Mouse (Mus musculus) CH12.LX (cell line): ENCODE data around the gene Tdrd12.

Experiments used
- CTCF ChIP-seq, 2 experiments: IDR thresholded peaks in 1 of 2; conservative IDR thresholded peaks in 1 of 2; 2 replicates each; pipeline ENCODE4 v1.5.1; 2011 to 2012; ENCODE audit warnings: low read depth in 2 of 2, low read length in 2 of 2, improper control_type of control experiment in 1 of 2, inconsistent platforms in 1 of 2, mild to moderate bottlenecking in 1 of 2, moderate library complexity in 1 of 2
- EP300 ChIP-seq: IDR thresholded peaks from 2 replicates; pipeline ENCODE4 v1.6.1; 2011; ENCODE audit warnings: low read length, improper control_type of control experiment
- JUN ChIP-seq: IDR thresholded peaks from 2 replicates; pipeline ENCODE4 v1.6.1; 2011; ENCODE audit warnings: low read depth, mild to moderate bottlenecking, low read length, improper control_type of control experiment, moderate library complexity; ENCODE audit not compliant: insufficient read depth
- MAFK ChIP-seq: IDR thresholded peaks from 2 replicates; pipeline ENCODE4 v1.6.1; 2011; ENCODE audit warnings: low read length, improper control_type of control experiment; ENCODE audit not compliant: insufficient replicate concordance
- MAZ ChIP-seq: IDR thresholded peaks from 2 replicates; pipeline ENCODE4 v1.6.1; 2012; ENCODE audit warnings: low read depth, mild to moderate bottlenecking, inconsistent platforms, low read length, improper control_type of control experiment, moderate library complexity
- POLR2A ChIP-seq: IDR thresholded peaks from 2 replicates; pipeline ENCODE4 v1.6.1; 2011; ENCODE audit warnings: low read depth, mild to moderate bottlenecking, improper control_type of control experiment, low read length
- RAD21 ChIP-seq: IDR thresholded peaks from 2 replicates; pipeline ENCODE4 v1.6.1; 2011; ENCODE audit warnings: low read depth, mild to moderate bottlenecking, low read length, improper control_type of control experiment, moderate library complexity
- SMC3 ChIP-seq: IDR thresholded peaks from 2 replicates; pipeline ENCODE4 v1.6.1; 2011; ENCODE audit warnings: low read depth, low read length, improper control_type of control experiment
- ZNF384 ChIP-seq: IDR thresholded peaks from 2 replicates; pipeline ENCODE4 v1.6.1; 2012; ENCODE audit warnings: low read depth, low read length, improper control_type of control experiment, inconsistent platforms

DNA sequence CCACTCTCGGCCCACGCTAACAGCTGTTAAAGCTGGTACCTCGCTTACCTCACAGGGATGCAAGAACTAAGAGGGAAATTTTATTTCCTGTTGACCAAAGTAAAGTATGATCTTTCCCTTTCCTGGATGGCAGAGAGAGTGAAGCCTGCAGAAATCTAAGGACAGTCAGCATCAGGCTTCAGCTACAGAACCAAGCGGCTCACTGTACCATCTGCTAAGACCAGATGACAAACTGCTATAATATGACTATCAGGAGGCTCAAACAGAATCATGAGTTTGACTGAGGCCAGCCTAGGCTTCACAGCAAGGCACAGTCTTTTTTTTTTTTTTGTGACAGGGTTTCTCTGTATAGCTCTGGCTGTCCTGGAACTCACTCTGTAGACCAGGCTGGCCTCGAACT lies 72.5 kb downstream of the Tdrd12 start:
- TF ChIP-seq SMC3, result no peak
- TF ChIP-seq JUN, result no peak
- TF ChIP-seq POLR2A, result no peak
- no peak for TF ChIP-seq MAZ
- TF ChIP-seq CTCF (conservative IDR thresholded peaks at IDR 0.05 in 1 of 2, IDR thresholded peaks at IDR 0.05 in 1 of 2; ENCODE audit: low read depth in 2 of 2, low read length in 2 of 2), result no peak
- TF ChIP-seq MAFK, result no peak
- TF ChIP-seq RAD21, result no peak
- TF ChIP-seq ZNF384, result no peak
- TF ChIP-seq EP300, result no peak
